Mouse (Mus musculus): ENCODE results near the gene C330007P06Rik. TPM values are rescaled to one million over a fixed set of nuclear protein-coding genes. Genes with fewer than 3 reads are reported as not detected.

The C330007P06Rik gene
- polyA plus RNA-seq (2012; ENCODE audit: low replicate concordance), result 0.52 and 2.8 TPM in 2 replicates

GRCm38 (mm10) chrX:36873765-36874164 lies at the start of gene C330007P06Rik, which contains the start of gene Ube2a:
TSS of gene C330007P06Rik (minus strand) at chrX:36874111.
TSS of gene Ube2a (plus strand) at chrX:36873900.

GRCm38 (mm10) chrX:36902321-36903114 lies 28.6 kb upstream of the C330007P06Rik start, which contains the start of gene Nkrf:
TSS of gene Nkrf (minus strand) at chrX:36902899.

GRCm38 (mm10) chrX:36795424-36796162 lies 78.3 kb downstream of the C330007P06Rik start, which contains the start of gene Slc25a5:
TSS of gene Slc25a5 (plus strand) at chrX:36795651.

Other genes starting within 250 kb of the C330007P06Rik start
- gene Akap17b, start 228.7 kb downstream of the C330007P06Rik start, polyA plus RNA-seq (2012; ENCODE audit: low replicate concordance), result 0.18 and 1.2 TPM in 2 replicates
- gene Slc25a43, start 130.5 kb downstream of the C330007P06Rik start, polyA plus RNA-seq (2012; ENCODE audit: low replicate concordance), result 0.91 and 3.2 TPM in 2 replicates
- 16.1 and 40.3 TPM in 2 replicates for gene Slc25a5, start 78.5 kb downstream of the C330007P06Rik start, polyA plus RNA-seq (2012; ENCODE audit: low replicate concordance)
- gene Ube2a, start 211 bp downstream of the C330007P06Rik start, polyA plus RNA-seq (2012; ENCODE audit: low replicate concordance), result 88.5 and 146 TPM in 2 replicates
- 0.50 and 1.0 TPM in 2 replicates for gene Nkrf, start 28.8 kb upstream of the C330007P06Rik start, polyA plus RNA-seq (2012; ENCODE audit: low replicate concordance)
- gene Sept6, start 117.7 kb upstream of the C330007P06Rik start, polyA plus RNA-seq (2012; ENCODE audit: low replicate concordance), result 10.4 and 28.4 TPM in 2 replicates
- gene Sowahd, start 174.7 kb upstream of the C330007P06Rik start, polyA plus RNA-seq (2012; ENCODE audit: low replicate concordance), result not detected in 2 replicates
- 152 and 474 TPM in 2 replicates for gene Rpl39, start 211.3 kb upstream of the C330007P06Rik start, polyA plus RNA-seq (2012; ENCODE audit: low replicate concordance)
- 1.1 and 13.2 TPM in 2 replicates for gene Upf3b, start 236.2 kb upstream of the C330007P06Rik start, polyA plus RNA-seq (2012; ENCODE audit: low replicate concordance)